Mouse (Mus musculus): ENCODE data around the gene Wnk2. TPM values are rescaled to one million over a fixed set of nuclear protein-coding genes. Genes with fewer than 3 reads are reported as not detected.
"Not testable (repeated sequence)": the region's sequence is repeated elsewhere in the genome, so short reads cannot be mapped to it uniquely, and the experiment has no call there.

Gene Wnk2
- polyA plus RNA-seq, 2 experiments from 2014 or later: not detected

DNA sequence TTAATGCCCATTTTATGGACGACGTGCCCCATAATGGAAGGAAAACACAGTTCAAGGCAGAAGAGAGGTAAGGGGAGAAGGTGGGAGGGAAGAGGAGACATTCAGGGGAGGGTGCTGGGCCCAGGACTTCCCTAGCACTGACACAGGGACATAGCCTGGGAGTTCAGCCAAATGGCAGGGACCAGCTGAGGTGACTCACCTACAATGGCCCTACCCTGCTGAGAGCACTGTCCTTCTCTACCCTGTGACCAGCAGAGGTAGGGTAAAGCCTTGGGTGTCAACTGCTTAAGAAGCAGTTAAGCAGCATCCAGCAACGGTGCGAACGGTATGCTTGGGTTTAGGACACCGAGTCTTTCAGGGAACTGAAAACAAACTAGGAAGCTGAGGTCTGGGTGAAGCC lies 58.9 kb downstream of the Wnk2 start:
- no peak for ATAC-seq

DNA sequence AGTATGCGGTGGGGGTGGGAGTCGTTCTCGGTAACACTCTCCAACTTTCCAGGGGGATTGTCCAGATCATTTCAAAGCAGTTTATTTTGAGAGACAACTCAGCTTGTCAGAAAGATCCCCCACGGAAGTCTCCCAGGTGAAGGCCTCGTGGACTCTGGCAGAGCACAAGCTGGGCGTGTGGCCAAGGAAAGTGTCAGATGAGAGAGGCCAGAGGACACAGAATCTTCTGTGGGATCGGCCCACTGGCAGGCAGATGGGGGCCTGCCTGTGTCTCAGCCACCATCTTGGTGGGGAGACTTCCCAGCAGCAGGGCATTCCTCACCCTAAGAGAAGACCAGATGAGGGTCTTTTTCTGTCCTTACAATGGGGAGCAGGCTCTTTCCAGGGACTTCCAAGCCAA lies 60.4 kb downstream of the Wnk2 start:
- no peak for ATAC-seq

GRCm38 (mm10) chr13:49086431-49086830 lies 61.4 kb downstream of the Wnk2 start:
- no peak for ATAC-seq

- no peak for ATAC-seq
Measured at GRCm38 (mm10) chr13:49085211-49085610, 62.6 kb downstream of the Wnk2 start.

- ATAC-seq: no peak
Measured at GRCm38 (mm10) chr13:49084781-49085180, 63.0 kb downstream of the Wnk2 start.

GRCm38 (mm10) chr13:49083941-49084340 lies 63.9 kb downstream of the Wnk2 start:
- ATAC-seq: no peak

DNA sequence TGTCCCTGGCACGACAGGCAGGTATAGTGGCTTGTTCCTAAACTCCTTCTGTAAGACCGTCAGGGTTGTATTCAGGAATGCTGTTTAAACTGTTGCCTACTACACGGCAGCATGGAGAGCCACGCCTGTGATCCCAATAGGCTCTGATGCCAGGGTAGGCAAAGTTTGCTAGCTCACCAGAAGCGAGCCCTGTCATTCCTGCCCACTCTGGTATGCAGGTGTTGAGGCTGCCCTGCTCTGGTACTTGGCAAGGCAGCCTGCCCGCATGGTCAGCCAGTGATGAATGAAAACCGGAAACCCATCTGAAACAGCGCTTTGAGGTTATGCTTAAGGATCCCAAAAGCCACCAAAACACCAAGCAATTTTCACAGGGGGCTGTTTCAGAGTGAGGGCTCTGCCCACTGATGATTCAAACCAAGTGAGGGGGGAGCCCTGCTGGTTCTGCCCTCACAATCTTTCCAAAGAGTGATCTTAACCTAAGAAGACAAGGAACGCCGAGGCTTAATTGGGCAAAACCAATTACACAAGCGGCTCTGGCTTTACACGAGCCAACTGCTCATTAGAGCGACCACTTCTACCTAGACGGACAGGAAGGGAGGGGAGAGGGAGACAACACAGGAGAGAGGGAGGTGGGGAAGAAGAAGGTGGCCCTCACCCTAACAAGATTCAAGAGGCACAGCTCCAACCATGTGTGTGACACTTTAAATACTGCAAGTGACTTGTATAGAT lies 65.5 kb downstream of the Wnk2 start:
- no peak for ATAC-seq

- no peak for ATAC-seq
Measured at GRCm38 (mm10) chr13:49076196-49076595, 71.6 kb downstream of the Wnk2 start.

- ATAC-seq: no peak
Measured at GRCm38 (mm10) chr13:49075377-49075776, 72.4 kb downstream of the Wnk2 start.

GRCm38 (mm10) chr13:49073295-49073694 lies 74.5 kb downstream of the Wnk2 start:
- ATAC-seq: no peak

GRCm38 (mm10) chr13:49071861-49072260 lies 76.0 kb downstream of the Wnk2 start:
- ATAC-seq: no peak

- ATAC-seq: no peak
Measured at GRCm38 (mm10) chr13:49069979-49070378, 77.8 kb downstream of the Wnk2 start.

- ATAC-seq: no peak
Measured at GRCm38 (mm10) chr13:49069393-49069792, 78.4 kb downstream of the Wnk2 start.

- no peak for ATAC-seq
Measured at GRCm38 (mm10) chr13:49064257-49064656, 83.6 kb downstream of the Wnk2 start.

- no peak for ATAC-seq
Measured at GRCm38 (mm10) chr13:49060456-49060855, 87.4 kb downstream of the Wnk2 start.

DNA sequence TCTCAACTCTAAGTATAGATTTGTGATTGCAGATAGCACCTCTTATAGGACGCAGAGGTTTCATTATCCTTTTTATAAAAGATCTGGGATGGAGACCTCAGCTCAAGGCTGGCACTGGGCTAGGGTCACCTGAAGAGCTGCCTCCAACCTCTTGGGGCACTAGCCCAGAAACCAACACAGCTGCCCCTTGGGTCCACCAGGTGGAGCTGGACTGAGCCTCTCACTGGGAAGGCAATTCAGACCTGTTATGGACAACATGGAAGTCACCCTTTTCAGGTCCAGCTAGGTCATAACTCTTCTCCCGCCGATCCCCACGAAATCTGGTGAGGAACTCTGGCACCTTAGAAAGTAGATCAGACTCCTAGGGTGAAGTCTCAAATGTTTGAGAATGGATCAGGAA lies 89.3 kb downstream of the Wnk2 start:
- ATAC-seq: no peak

- ATAC-seq: no peak
Measured at GRCm38 (mm10) chr13:49056304-49056703, 91.5 kb downstream of the Wnk2 start.

- ATAC-seq: not testable (repeated sequence)
Measured at GRCm38 (mm10) chr13:49054753-49055152, 93.1 kb downstream of the Wnk2 start.

DNA sequence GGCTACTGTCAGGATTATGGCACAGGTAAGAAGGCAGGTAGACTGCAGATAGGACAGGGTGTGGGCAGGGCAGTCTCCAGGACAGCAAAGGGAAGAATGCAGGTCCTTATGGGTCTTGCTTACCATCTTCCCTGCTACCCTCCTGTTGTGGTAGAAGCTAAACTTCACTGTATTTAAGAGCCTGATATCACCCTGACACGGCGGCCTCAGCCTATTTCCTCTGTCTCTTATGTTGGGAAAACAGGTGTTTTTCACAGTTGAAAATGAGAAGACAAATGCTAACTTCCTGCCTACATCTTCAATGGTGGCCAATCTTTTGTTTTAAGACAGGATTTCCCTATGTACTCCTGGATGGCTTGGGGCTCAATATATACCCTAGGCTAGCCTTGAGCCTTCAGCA lies 94.5 kb downstream of the Wnk2 start:
- ATAC-seq: no peak

GRCm38 (mm10) chr13:49052512-49052911 lies 95.3 kb downstream of the Wnk2 start:
- no peak for ATAC-seq

DNA sequence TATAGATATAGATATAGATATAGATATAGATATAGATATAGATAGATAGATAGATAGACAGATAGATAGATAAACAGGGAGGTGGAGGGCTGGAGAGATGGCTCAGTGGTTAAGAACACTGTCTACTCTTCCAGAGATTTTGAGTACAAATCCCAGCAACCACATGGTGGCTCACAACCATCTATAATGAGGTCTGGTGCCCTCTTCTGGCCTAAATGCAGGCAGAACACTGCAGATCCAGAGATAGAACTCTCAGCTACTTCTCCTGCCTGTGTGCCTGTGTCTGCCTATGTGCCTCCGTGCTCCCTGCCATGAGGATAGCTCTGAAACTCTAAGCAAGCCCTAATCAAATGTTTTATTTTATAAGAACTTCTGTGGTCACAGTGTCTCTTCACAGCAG lies 100.4 kb downstream of the Wnk2 start:
- ATAC-seq: no peak

GRCm38 (mm10) chr13:49044145-49044561 lies 103.7 kb downstream of the Wnk2 start:
- no peak for ATAC-seq

GRCm38 (mm10) chr13:49042371-49042770 lies 105.4 kb downstream of the Wnk2 start:
- no peak for ATAC-seq

DNA sequence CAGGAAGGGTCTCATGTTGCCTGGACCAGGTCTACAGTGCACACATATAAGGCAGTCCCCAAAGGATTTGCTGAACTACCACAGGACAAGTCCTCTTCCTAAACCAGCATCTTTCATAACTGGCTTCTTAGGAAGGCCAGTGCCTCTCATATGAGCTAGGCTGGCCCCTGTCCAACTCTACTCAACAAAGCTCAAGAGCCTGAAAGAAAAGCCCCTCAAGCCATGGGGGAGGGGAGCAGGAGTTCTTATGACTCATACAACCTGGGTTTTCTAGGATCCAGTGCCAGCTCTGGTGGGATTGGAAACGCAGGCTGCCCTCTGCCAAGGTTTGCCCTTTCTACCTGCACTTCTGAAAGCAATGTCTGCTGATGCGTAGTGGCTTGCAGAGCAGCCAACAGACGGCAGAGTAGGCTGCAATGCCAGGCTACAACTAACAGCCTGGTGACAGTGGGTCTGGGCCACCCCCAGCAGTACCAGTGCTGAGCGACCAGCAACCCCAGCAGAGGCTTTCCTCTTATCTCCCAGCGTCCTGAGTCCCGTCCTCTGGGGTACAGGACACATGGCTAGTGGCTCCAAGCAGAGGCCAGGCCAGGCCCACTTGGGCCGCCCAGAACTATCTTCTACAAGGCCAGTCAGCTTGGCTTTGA lies 110.8 kb downstream of the Wnk2 start:
- ATAC-seq: no peak

GRCm38 (mm10) chr13:49036436-49036835 lies 111.4 kb downstream of the Wnk2 start:
- ATAC-seq: no peak
